Mouse (Mus musculus): Measurements from ENCODE around the gene Cps1. TPM values are rescaled to one million over a fixed set of nuclear protein-coding genes. Genes with fewer than 3 reads are reported as not detected.

The Cps1 gene
- polyA plus RNA-seq, 1 experiment from 2014 or later = 0.64 TPM

- Histone ChIP-seq H3K9me3 (ENCODE audit: control insufficient read depth, low read length) (no peaks in the 10 kb centered on the region), H3K36me3 (ENCODE audit: control insufficient read depth, insufficient read depth, low read length) (no peaks in the 10 kb centered on the region), H3K4me2 (ENCODE audit: low read length) (no peak overlapping the region), H3K4me1 (ENCODE audit: control insufficient read depth, insufficient read depth, low read length) (no peaks in the 10 kb centered on the region), H3K4me3 (replicated peaks; ENCODE audit: low read depth, low read length) (no peak overlapping the region), H3K27ac (replicated peaks; ENCODE audit: low read depth, low read length) (no peak overlapping the region), H3K9ac (replicated peaks; ENCODE audit: low read length) (no peak overlapping the region), H3K27me3 (ENCODE audit: control insufficient read depth, insufficient read depth, low read length) (no peaks in the 10 kb centered on the region)
- ATAC-seq (ENCODE audit: low FRiP score, low TSS enrichment) = no peak
- 62% methylated on average over 1 of the region's 1 CpGs for WGBS
- no peak for DNase-seq
These were observed 142.4 kb downstream of the Cps1 start for GRCm38 (mm10) chr1:67265222-67265621.

- Histone ChIP-seq H3K9ac (replicated peaks; ENCODE audit: low read length) (no peak overlapping the region), H3K4me3 (replicated peaks; ENCODE audit: low read depth, low read length) (no peak overlapping the region), H3K27me3 (ENCODE audit: control insufficient read depth, insufficient read depth, low read length) (no peaks in the 10 kb centered on the region), H3K27ac (replicated peaks; ENCODE audit: low read depth, low read length) (no peak overlapping the region), H3K9me3 (ENCODE audit: control insufficient read depth, low read length) (no peaks in the 10 kb centered on the region), H3K4me2 (ENCODE audit: low read length) (no peak overlapping the region), H3K4me1 (ENCODE audit: control insufficient read depth, insufficient read depth, low read length) (no peaks in the 10 kb centered on the region), H3K36me3 (ENCODE audit: control insufficient read depth, insufficient read depth, low read length) (no peaks in the 10 kb centered on the region)
- no peak for DNase-seq
- ATAC-seq (ENCODE audit: low FRiP score, low TSS enrichment) = no peak
These were observed 145.1 kb downstream of the Cps1 start for GRCm38 (mm10) chr1:67267972-67268371.

- DNase-seq = no peak
- no peaks in the 10 kb centered on the region for H3K4me1 ChIP-seq (ENCODE audit: control insufficient read depth, insufficient read depth, low read length)
- H3K4me3 ChIP-seq (replicated peaks; ENCODE audit: low read depth, low read length) = no peak overlapping the region
- no peak for ATAC-seq (ENCODE audit: low FRiP score, low TSS enrichment)
- H3K27ac ChIP-seq (replicated peaks; ENCODE audit: low read depth, low read length) = no peak overlapping the region
- no peaks in the 10 kb centered on the region for H3K36me3 ChIP-seq (ENCODE audit: control insufficient read depth, insufficient read depth, low read length)
- H3K9ac ChIP-seq (replicated peaks; ENCODE audit: low read length) = no peak overlapping the region
- no peaks in the 10 kb centered on the region for H3K27me3 ChIP-seq (ENCODE audit: control insufficient read depth, insufficient read depth, low read length)
- no peak overlapping the region for H3K4me2 ChIP-seq (ENCODE audit: low read length)
- H3K9me3 ChIP-seq (ENCODE audit: control insufficient read depth, low read length) = no peaks in the 10 kb centered on the region
These were observed 145.6 kb downstream of the Cps1 start for GRCm38 (mm10) chr1:67268450-67268849.

GRCm38 (mm10) chr1:67276270-67276669 is 153.4 kb downstream of the Cps1 start:
- Histone ChIP-seq H3K4me1 (ENCODE audit: control insufficient read depth, insufficient read depth, low read length) (no peaks in the 10 kb centered on the region), H3K27me3 (ENCODE audit: control insufficient read depth, insufficient read depth, low read length) (no peaks in the 10 kb centered on the region), H3K4me2 (ENCODE audit: low read length) (no peak overlapping the region), H3K9ac (replicated peaks; ENCODE audit: low read length) (no peak overlapping the region), H3K9me3 (ENCODE audit: control insufficient read depth, low read length) (no peaks in the 10 kb centered on the region), H3K27ac (replicated peaks; ENCODE audit: low read depth, low read length) (no peak overlapping the region), H3K4me3 (replicated peaks; ENCODE audit: low read depth, low read length) (no peak overlapping the region), H3K36me3 (ENCODE audit: control insufficient read depth, insufficient read depth, low read length) (no peaks in the 10 kb centered on the region)
- WGBS = 85% methylated on average over 1 of the region's 1 CpGs
- ATAC-seq (ENCODE audit: low FRiP score, low TSS enrichment) (no peak), DNase-seq (no peak)

Other genes starting within 250 kb of the Cps1 start
- gene Myl1, start 177.6 kb upstream of the Cps1 start, polyA plus RNA-seq (2014; fragmentation: Nextera tagmentation; extraction: Ambion mirVana) = 0.30 TPM in 1 of 2 replicates, not detected in the other
- gene Lancl1, start 84.2 kb upstream of the Cps1 start, polyA plus RNA-seq (2014; fragmentation: Nextera tagmentation; extraction: Ambion mirVana) = 171 and 181 TPM in 2 replicates

Measured in midbrain, embryonic 14.5 days (tissue).